8 mouse cellular contexts compared by ENCODE assay signal in genomic region chr9:44878776-44879500, GRCm38 (mm10). TPM values are rescaled to one million over a fixed set of nuclear protein-coding genes. Genes with fewer than 3 reads are reported as not detected.
DNase-seq lines count a peak whose midpoint lies in the region; ATAC-seq and TF ChIP-seq lines count a peak whose summit lies in the region.

No protein-coding gene starts in this region.

- DNase-seq in cerebellum, adult 9-11 months, result peak; percentile 30
- DNase-seq in cerebellum, adult 9-10 months, result no peak
- peak; percentile 67 for DNase-seq in 416B (ENCODE audit: low read depth)
- DNase-seq in limb, embryonic 14.5 days (ENCODE audit: low spot score), result no peak
- no peak for DNase-seq in c-Kit-positive CD71-positive TER-119-positive erythroid progenitor cells, embryonic 14.5 days (ENCODE audit: low spot score)
- no peak for DNase-seq in right cerebral cortex, postnatal 14 days

- H3K9ac ChIP-seq in embryonic facial prominence, embryonic 15.5 days, result no peak overlapping the region; the same call in 1 of the 2 replicates
- peak overlapping the region; percentile 89 for H3K9ac ChIP-seq in limb, embryonic 14.5 days (ENCODE audit: low read depth, low read length, severe bottlenecking)

- H3K4me2 ChIP-seq in embryonic facial prominence, embryonic 15.5 days (replicated peaks), result peak overlapping the region; percentile 98
- peak overlapping the region; percentile 84 for H3K4me2 ChIP-seq in limb, embryonic 14.5 days (replicated peaks; ENCODE audit: low read depth, low read length, severe bottlenecking)

- no peak for TF ChIP-seq POLR2A in limb, embryonic 14.5 days (IDR thresholded peaks at IDR 0.05; ENCODE audit: borderline replicate concordance, extremely low read depth, insufficient read depth, insufficient read length)
- TF ChIP-seq POLR2A in olfactory bulb, adult 2 months (IDR thresholded peaks at IDR 0.05; ENCODE audit: insufficient read depth, low read depth, low read length), result no peak

- H3K4me1 ChIP-seq in embryonic facial prominence, embryonic 15.5 days, result peaks cover 66% of the 10 kb centered on the region
- H3K4me1 ChIP-seq in limb, embryonic 14.5 days (ENCODE audit: control insufficient read depth, insufficient read depth, low read length), result peaks cover 44% of the 10 kb centered on the region
- H3K4me1 ChIP-seq in olfactory bulb, adult 2 months (ENCODE audit: control insufficient read depth, insufficient read depth, low read length), result peaks cover 18% of the 10 kb centered on the region

- H3K9me3 ChIP-seq in embryonic facial prominence, embryonic 15.5 days (replicated peaks), result no peaks in the 10 kb centered on the region
- H3K9me3 ChIP-seq in limb, embryonic 14.5 days (ENCODE audit: control insufficient read depth, low read length), result no peaks in the 10 kb centered on the region

- TF ChIP-seq CTCF in olfactory bulb, adult 2 months (IDR thresholded peaks at IDR 0.05; ENCODE audit: insufficient read depth, low read depth, low read length), result no peak

- H3K36me3 ChIP-seq in embryonic facial prominence, embryonic 15.5 days, result no peaks in the 10 kb centered on the region
- H3K36me3 ChIP-seq in limb, embryonic 14.5 days (ENCODE audit: control insufficient read depth, insufficient read depth, low read length), result peaks cover 14% of the 10 kb centered on the region

- no peaks in the 10 kb centered on the region for H3K27me3 ChIP-seq in embryonic facial prominence, embryonic 15.5 days
- H3K27me3 ChIP-seq in limb, embryonic 14.5 days (ENCODE audit: control insufficient read depth, insufficient read depth, low read length), result no peaks in the 10 kb centered on the region

- H3K4me3 ChIP-seq in embryonic facial prominence, embryonic 15.5 days (replicated peaks), result peak overlapping the region; percentile 98
- H3K4me3 ChIP-seq in limb, embryonic 14.5 days (replicated peaks; ENCODE audit: low read length), result peak overlapping the region; percentile 77
- H3K4me3 ChIP-seq in olfactory bulb, adult 2 months (ENCODE audit: insufficient read depth, low read depth, low read length), result peak overlapping the region; percentile 94

- WGBS in embryonic facial prominence, embryonic 15.5 days, result 20% methylated on average over 9 of the region's 9 CpGs
- 23% methylated on average over 9 of the region's 9 CpGs for WGBS in limb, embryonic 14.5 days
- 4% methylated on average over 9 of the region's 9 CpGs for WGBS in olfactory bulb, adult 2 months

- ATAC-seq in embryonic facial prominence, embryonic 15.5 days (ENCODE audit: insufficient number of reproducible peaks, low FRiP score, low TSS enrichment, low read depth), result no peak
- no peak for ATAC-seq in limb, embryonic 14.5 days (ENCODE audit: low FRiP score, low read depth)

- H3K27ac ChIP-seq in embryonic facial prominence, embryonic 15.5 days (replicated peaks), result peak overlapping the region; percentile 99; the same call in 1 of the 2 replicates
- H3K27ac ChIP-seq in limb, embryonic 14.5 days (replicated peaks; ENCODE audit: low read depth, low read length), result no peak overlapping the region
- peak overlapping the region; percentile 41; the same call in 1 of the 2 replicates for H3K27ac ChIP-seq in olfactory bulb, adult 2 months (ENCODE audit: insufficient read depth, low read depth, low read length)

RNA-seq across cellular contexts. Expression of gene Kmt2a, which starts 2.2 kb away (rescaled TPM):
- polyA plus RNA-seq in embryonic facial prominence, embryonic 15.5 days (2015; fragmentation: Nextera tagmentation; extraction: Ambion mirVana), result 15.6 and 17.7 TPM in 2 replicates
- 21.7 and 28.3 TPM in 2 replicates for polyA plus RNA-seq in limb, embryonic 14.5 days (2012; rRNA removed)
- 16.8 and 18.9 TPM in 2 replicates for polyA plus RNA-seq in limb, embryonic 14.5 days (2014; fragmentation: Nextera tagmentation; extraction: Ambion mirVana)
- polyA plus RNA-seq in olfactory bulb, adult 2 months (2012; ENCODE audit: insufficient read depth, insufficient read length, low replicate concordance, missing spikeins), result 83.9 and 320 TPM in 2 replicates

RNA-seq across cellular contexts. Expression of gene Atp5l, which starts 41.6 kb away (rescaled TPM):
- 655 and 705 TPM in 2 replicates for polyA plus RNA-seq in embryonic facial prominence, embryonic 15.5 days (2015; fragmentation: Nextera tagmentation; extraction: Ambion mirVana)
- 477 and 525 TPM in 2 replicates for polyA plus RNA-seq in limb, embryonic 14.5 days (2012; rRNA removed)
- 663 and 764 TPM in 2 replicates for polyA plus RNA-seq in limb, embryonic 14.5 days (2014; fragmentation: Nextera tagmentation; extraction: Ambion mirVana)
- not detected in 2 replicates for polyA plus RNA-seq in olfactory bulb, adult 2 months (2012; ENCODE audit: insufficient read depth, insufficient read length, low replicate concordance, missing spikeins)

Comparison
In these comparisons a context has a peak if more than half of its experiments do, and no peak if none do; other contexts are left out.
1. DNase-seq: peak in cerebellum, adult 9-11 months (single experiment) and 416B (single experiment); none in cerebellum, adult 9-10 months (single experiment), limb, embryonic 14.5 days (single experiment), c-Kit-positive CD71-positive TER-119-positive erythroid progenitor cells, embryonic 14.5 days (single experiment) and right cerebral cortex, postnatal 14 days (single experiment).
2. RNA of gene Atp5l, which starts 41.6 kb away (polyA plus RNA-seq): 477 to 764 TPM in limb, embryonic 14.5 days and 655 to 705 TPM in embryonic facial prominence, embryonic 15.5 days; not detected in olfactory bulb, adult 2 months; every median in the first group is over 100 times any median in the second.
3. Peak in every context shown above with its lines, with median percentiles within 50 percentile points of each other: H3K4me3 ChIP-seq.